Mouse (Mus musculus) midbrain, embryonic 15.5 days (tissue): ENCODE measurements around the gene Zfp978. TPM values are rescaled to one million over a fixed set of nuclear protein-coding genes. Genes with fewer than 3 reads are reported as not detected.
"Not testable (repeated sequence)": the region's sequence is repeated elsewhere in the genome, so short reads cannot be mapped to it uniquely, and the experiment has no call there.

ENCODE experiments used
- ATAC-seq: fragments of 200-750 bp; cut with Nextera tagmentation; replicated peaks from 2 replicates; pipeline ENCODE4 v1.8.0; 2017; ENCODE audit warnings: moderate TSS enrichment
- H3K27ac ChIP-seq: fragments of 300-500 bp; sonication (generic); 2 replicates; pipeline ENCODE4 v1.5.1; 2015; ENCODE audit warnings: mild to moderate bottlenecking, inconsistent platforms
- H3K27me3 ChIP-seq: fragments of 300-500 bp; sonication (generic); replicated peaks from 2 replicates; pipeline ENCODE4 v1.6.1; 2015; ENCODE audit warnings: inconsistent platforms
- H3K36me3 ChIP-seq: fragments of 300-500 bp; sonication (generic); replicated peaks from 2 replicates; pipeline ENCODE4 v1.6.1; 2015; ENCODE audit warnings: inconsistent platforms
- H3K4me1 ChIP-seq: fragments of 300-500 bp; sonication (generic); 2 replicates; pipeline ENCODE4 v1.6.1; 2015; ENCODE audit warnings: inconsistent platforms
- H3K4me2 ChIP-seq: fragments of 300-500 bp; sonication (generic); 2 replicates; pipeline ENCODE4 v1.6.1; 2015; ENCODE audit warnings: inconsistent platforms, mild to moderate bottlenecking, moderate library complexity
- H3K4me3 ChIP-seq: fragments of 300-500 bp; sonication (generic); 2 replicates; pipeline ENCODE4 v1.5.1; 2015; ENCODE audit warnings: mild to moderate bottlenecking, inconsistent platforms
- H3K9ac ChIP-seq: fragments of 300-500 bp; sonication (generic); 2 replicates; pipeline ENCODE4 v1.6.1; 2015; ENCODE audit warnings: mild to moderate bottlenecking, inconsistent platforms
- H3K9me3 ChIP-seq: fragments of 300-500 bp; sonication (generic); 2 replicates; pipeline ENCODE4 v1.6.1; 2016; ENCODE audit warnings: inconsistent platforms
- WGBS: fragments of 180-500 bp; shearing (Covaris S2); methylation state at CpG from one replicate; pipeline ENCODE4 v1.1.7; 2015; ENCODE audit warnings: mixed read lengths; 5-methylcytosine and 5-hydroxymethylcytosine counted together
- polyA plus RNA-seq: library from polyadenylated mRNA; unstranded; fragments of >200 nt; fragmentation: Nextera tagmentation; extraction: Ambion mirVana; gene quantifications from 2 replicates; pipeline ENCODE4 v1.2.1, GENCODE M21; 2015

The Zfp978 gene
- polyA plus RNA-seq, 1 experiment from 2014 or later: not detected

- H3K4me3 ChIP-seq, H3K4me2 ChIP-seq, H3K27ac ChIP-seq, H3K4me1 ChIP-seq, H3K27me3 ChIP-seq, ATAC-seq, H3K36me3 ChIP-seq, H3K9ac ChIP-seq: not testable (repeated sequence)
- WGBS: 87% methylated on average over 2 of the region's 2 CpGs
- peaks cover 63% of the 10 kb centered on the region for H3K9me3 ChIP-seq
Observed at GRCm38 (mm10) chr4:147345061-147345554, 16.0 kb upstream of the Zfp978 start.

GRCm38 (mm10) chr4:147346361-147347035 is 14.6 kb upstream of the Zfp978 start:
- not testable (repeated sequence) for ATAC-seq, H3K36me3 ChIP-seq, H3K4me3 ChIP-seq, H3K4me1 ChIP-seq, H3K9ac ChIP-seq, H3K4me2 ChIP-seq, H3K27me3 ChIP-seq, H3K27ac ChIP-seq
- 69% methylated on average over 4 of the region's 4 CpGs for WGBS
- H3K9me3 ChIP-seq: peaks cover 70% of the 10 kb centered on the region

- not testable (repeated sequence) for H3K27ac ChIP-seq, H3K4me3 ChIP-seq, H3K9ac ChIP-seq, H3K4me1 ChIP-seq, H3K27me3 ChIP-seq, H3K36me3 ChIP-seq, H3K4me2 ChIP-seq, ATAC-seq
- H3K9me3 ChIP-seq: peaks cover 70% of the 10 kb centered on the region
- WGBS: 70% methylated on average over 4 of the region's 4 CpGs
Observed at GRCm38 (mm10) chr4:147347300-147347699, 13.8 kb upstream of the Zfp978 start.

- peaks cover 65% of the 10 kb centered on the region for H3K9me3 ChIP-seq
- not testable (repeated sequence) for ATAC-seq, H3K27me3 ChIP-seq, H3K4me1 ChIP-seq, H3K9ac ChIP-seq, H3K36me3 ChIP-seq, H3K27ac ChIP-seq, H3K4me2 ChIP-seq, H3K4me3 ChIP-seq
- WGBS: 85% methylated on average over 2 of the region's 3 CpGs
Observed at GRCm38 (mm10) chr4:147347880-147348279, 13.2 kb upstream of the Zfp978 start.

GRCm38 (mm10) chr4:147348401-147348800 is 12.7 kb upstream of the Zfp978 start:
- H3K4me2 ChIP-seq, H3K4me1 ChIP-seq, H3K27ac ChIP-seq, H3K36me3 ChIP-seq, H3K27me3 ChIP-seq, H3K9ac ChIP-seq, ATAC-seq, H3K4me3 ChIP-seq: not testable (repeated sequence)
- WGBS: 77% methylated on average over 2 of the region's 2 CpGs
- peaks cover 63% of the 10 kb centered on the region for H3K9me3 ChIP-seq

- H3K36me3 ChIP-seq, H3K4me3 ChIP-seq, H3K27ac ChIP-seq, H3K9ac ChIP-seq, H3K4me1 ChIP-seq, H3K27me3 ChIP-seq, ATAC-seq, H3K4me2 ChIP-seq: not testable (repeated sequence)
- 93% methylated on average over 18 of the region's 19 CpGs for WGBS
- H3K9me3 ChIP-seq: peaks cover 56% of the 10 kb centered on the region
Observed at GRCm38 (mm10) chr4:147348906-147349686, 12.0 kb upstream of the Zfp978 start.

GRCm38 (mm10) chr4:147349687-147350415 is 11.3 kb upstream of the Zfp978 start:
- not testable (repeated sequence) for H3K36me3 ChIP-seq, H3K27me3 ChIP-seq, ATAC-seq, H3K4me1 ChIP-seq, H3K4me3 ChIP-seq, H3K9ac ChIP-seq, H3K27ac ChIP-seq, H3K4me2 ChIP-seq
- H3K9me3 ChIP-seq: peaks cover 61% of the 10 kb centered on the region
- WGBS: 85% methylated on average over 9 of the region's 9 CpGs

- not testable (repeated sequence) for H3K9ac ChIP-seq, H3K4me3 ChIP-seq, ATAC-seq, H3K4me1 ChIP-seq, H3K27me3 ChIP-seq, H3K36me3 ChIP-seq, H3K4me2 ChIP-seq, H3K27ac ChIP-seq
- peaks cover 55% of the 10 kb centered on the region for H3K9me3 ChIP-seq
- WGBS: 83% methylated on average over 2 of the region's 2 CpGs
Observed at GRCm38 (mm10) chr4:147350541-147350940, 10.6 kb upstream of the Zfp978 start.

- H3K4me1 ChIP-seq, H3K4me3 ChIP-seq, H3K4me2 ChIP-seq, H3K27ac ChIP-seq, H3K36me3 ChIP-seq, H3K27me3 ChIP-seq, H3K9ac ChIP-seq, ATAC-seq: not testable (repeated sequence)
- peaks cover 51% of the 10 kb centered on the region for H3K9me3 ChIP-seq
- 85% methylated on average over 11 of the region's 13 CpGs for WGBS
Observed at GRCm38 (mm10) chr4:147351376-147351980, 9.6 kb upstream of the Zfp978 start.

- 79% methylated on average over 4 of the region's 4 CpGs for WGBS
- H3K4me3 ChIP-seq, H3K4me2 ChIP-seq, H3K4me1 ChIP-seq, H3K9ac ChIP-seq, H3K27me3 ChIP-seq, H3K36me3 ChIP-seq, ATAC-seq, H3K27ac ChIP-seq: not testable (repeated sequence)
- H3K9me3 ChIP-seq: peaks cover 35% of the 10 kb centered on the region
Observed at GRCm38 (mm10) chr4:147353626-147354025, 7.5 kb upstream of the Zfp978 start.

- not testable (repeated sequence) for ATAC-seq, H3K4me3 ChIP-seq
- WGBS: no CpG with 5 or more reads among the region's 3 CpGs
Observed at GRCm38 (mm10) chr4:147356042-147356441, 5.1 kb upstream of the Zfp978 start.

GRCm38 (mm10) chr4:147357195-147357594 is 3.9 kb upstream of the Zfp978 start:
- not testable (repeated sequence) for ATAC-seq, H3K4me3 ChIP-seq, H3K9me3 ChIP-seq, H3K36me3 ChIP-seq, H3K9ac ChIP-seq, H3K27me3 ChIP-seq, H3K27ac ChIP-seq, H3K4me1 ChIP-seq, H3K4me2 ChIP-seq
- no CpG with 5 or more reads among the region's 2 CpGs for WGBS

More at GRCm38 (mm10) chr4:147356042-147356441, 5.1 kb upstream of the Zfp978 start:
- H3K4me2 ChIP-seq, H3K36me3 ChIP-seq, H3K9ac ChIP-seq, H3K27ac ChIP-seq, H3K27me3 ChIP-seq, H3K4me1 ChIP-seq: not testable (repeated sequence)
- H3K9me3 ChIP-seq: peaks cover 11% of the 10 kb centered on the region
